Mouse (Mus musculus) limb, embryonic 12.5 days (tissue): ENCODE measurements at regions not wholly inside any gene's neighbourhood (a gene's known extent, or its start where the extent isn't known, plus 50 kb on each side); places are given as distances from the start of the nearest gene placed in this dataset.

Experiments
- ATAC-seq: fragments of 200-750 bp; cut with Nextera tagmentation; 2 replicates; pipeline ENCODE4 v1.8.0; 2017; ENCODE audit warnings: low read depth, moderate TSS enrichment; ENCODE audit not compliant: insufficient number of reproducible peaks, insufficient read depth, low FRiP score, low TSS enrichment
- H3K27ac ChIP-seq: fragments of 300-500 bp; sonication (generic); 2 replicates; pipeline ENCODE4 v1.5.1; 2016; ENCODE audit warnings: mild to moderate bottlenecking, moderate library complexity
- H3K27me3 ChIP-seq: fragments of 300-500 bp; sonication (generic); 2 replicates; pipeline ENCODE4 v1.6.1; 2016; ENCODE audit warnings: mild to moderate bottlenecking, moderate library complexity
- H3K36me3 ChIP-seq: fragments of 300-500 bp; sonication (generic); 2 replicates; pipeline ENCODE4 v1.6.1; 2016; ENCODE audit warnings: mild to moderate bottlenecking, moderate library complexity
- H3K4me1 ChIP-seq: fragments of 300-500 bp; sonication (generic); replicated peaks from 2 replicates; pipeline ENCODE4 v1.6.1; 2016
- H3K4me2 ChIP-seq: fragments of 300-500 bp; sonication (generic); 2 replicates; pipeline ENCODE4 v1.6.1; 2016; ENCODE audit warnings: mild to moderate bottlenecking, moderate library complexity
- H3K4me3 ChIP-seq: fragments of 300-500 bp; sonication (generic); replicated peaks from 2 replicates; pipeline ENCODE4 v1.5.1; 2016; ENCODE audit warnings: mild to moderate bottlenecking
- H3K9ac ChIP-seq: fragments of 300-500 bp; sonication (generic); replicated peaks from 2 replicates; pipeline ENCODE4 v1.6.1; 2016; ENCODE audit warnings: mild to moderate bottlenecking, moderate library complexity
- H3K9me3 ChIP-seq: fragments of 300-500 bp; sonication (generic); 2 replicates; pipeline ENCODE4 v1.6.1; 2016; ENCODE audit warnings: mild to moderate bottlenecking, moderate library complexity
- WGBS: fragments of 180-500 bp; shearing (Covaris S2); methylation state at CpG from one replicate; pipeline ENCODE4 v1.1.7; 2016; 5-methylcytosine and 5-hydroxymethylcytosine counted together

GRCm38 (mm10) chr6:99953980-99954776, 228.0 kb upstream of the Prok2 start:
- H3K4me2 ChIP-seq: no peak overlapping the region
- H3K9ac ChIP-seq: no peak overlapping the region
- H3K9me3 ChIP-seq: no peaks in the 10 kb centered on the region
- H3K27me3 ChIP-seq: peaks cover 7% of the 10 kb centered on the region
- no peak overlapping the region for H3K4me3 ChIP-seq
- H3K4me1 ChIP-seq: peaks cover 1% of the 10 kb centered on the region
- H3K36me3 ChIP-seq: no peaks in the 10 kb centered on the region
- H3K27ac ChIP-seq: no peak overlapping the region
- WGBS: 88% methylated on average over 11 of the region's 11 CpGs
- no peak for ATAC-seq

- ATAC-seq: no peak
- Histone ChIP-seq H3K4me2 (no peak overlapping the region), H3K9ac (no peak overlapping the region), H3K27me3 (peaks cover 15% of the 10 kb centered on the region), H3K4me3 (no peak overlapping the region), H3K27ac (no peak overlapping the region), H3K9me3 (no peaks in the 10 kb centered on the region), H3K4me1 (peaks cover 11% of the 10 kb centered on the region), H3K36me3 (no peaks in the 10 kb centered on the region)
- WGBS: 84% methylated on average over 8 of the region's 8 CpGs
Measured at GRCm38 (mm10) chr6:99950811-99951210, 224.6 kb upstream of the Prok2 start.

DNA sequence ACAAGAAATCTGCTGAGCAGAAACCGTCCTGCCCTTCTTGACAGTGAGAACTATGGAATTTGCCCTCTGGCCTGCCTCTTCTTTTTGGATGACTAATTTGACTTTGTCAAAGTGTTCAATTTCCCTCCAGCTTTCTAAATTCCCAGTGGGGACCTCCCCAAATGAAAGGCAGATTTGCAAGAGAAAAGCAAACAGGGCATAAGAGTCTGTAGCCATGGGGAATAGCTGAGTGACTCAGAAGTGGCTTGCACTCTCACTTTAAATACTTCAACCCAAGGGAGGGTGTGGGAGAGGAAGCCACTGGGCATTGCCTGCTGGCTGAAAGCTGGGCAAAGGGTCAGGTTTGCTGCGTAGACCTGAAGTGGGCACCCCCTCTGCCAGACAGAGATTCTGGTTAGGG, 220.7 kb upstream of the Prok2 start:
- no peak overlapping the region for H3K9ac ChIP-seq
- H3K4me1 ChIP-seq: peaks cover 11% of the 10 kb centered on the region
- no peak overlapping the region for H3K4me3 ChIP-seq
- no peak for ATAC-seq
- H3K27ac ChIP-seq: no peak overlapping the region
- H3K36me3 ChIP-seq: no peaks in the 10 kb centered on the region
- no peaks in the 10 kb centered on the region for H3K9me3 ChIP-seq
- WGBS: 53% methylated on average over 2 of the region's 2 CpGs
- H3K4me2 ChIP-seq: no peak overlapping the region
- peaks cover 37% of the 10 kb centered on the region for H3K27me3 ChIP-seq

- no peaks in the 10 kb centered on the region for H3K9me3 ChIP-seq
- no peak overlapping the region for H3K4me3 ChIP-seq
- no peak overlapping the region for H3K27ac ChIP-seq
- no peak for ATAC-seq
- H3K36me3 ChIP-seq: no peaks in the 10 kb centered on the region
- no peak overlapping the region for H3K4me2 ChIP-seq
- WGBS: 34% methylated on average over 3 of the region's 3 CpGs
- H3K4me1 ChIP-seq: peaks cover 11% of the 10 kb centered on the region
- H3K27me3 ChIP-seq: peaks cover 40% of the 10 kb centered on the region
- H3K9ac ChIP-seq: no peak overlapping the region
Measured at GRCm38 (mm10) chr6:99946481-99946880, 220.3 kb upstream of the Prok2 start.

- Histone ChIP-seq H3K4me1 (peaks cover 16% of the 10 kb centered on the region), H3K4me2 (no peak overlapping the region), H3K9me3 (no peaks in the 10 kb centered on the region), H3K27ac (no peak overlapping the region), H3K36me3 (no peaks in the 10 kb centered on the region), H3K9ac (no peak overlapping the region), H3K27me3 (peaks cover 47% of the 10 kb centered on the region), H3K4me3 (no peak overlapping the region)
- ATAC-seq: no peak
- WGBS: 87% methylated on average over 2 of the region's 2 CpGs
Measured at GRCm38 (mm10) chr6:99945691-99946090, 219.5 kb upstream of the Prok2 start.

DNA sequence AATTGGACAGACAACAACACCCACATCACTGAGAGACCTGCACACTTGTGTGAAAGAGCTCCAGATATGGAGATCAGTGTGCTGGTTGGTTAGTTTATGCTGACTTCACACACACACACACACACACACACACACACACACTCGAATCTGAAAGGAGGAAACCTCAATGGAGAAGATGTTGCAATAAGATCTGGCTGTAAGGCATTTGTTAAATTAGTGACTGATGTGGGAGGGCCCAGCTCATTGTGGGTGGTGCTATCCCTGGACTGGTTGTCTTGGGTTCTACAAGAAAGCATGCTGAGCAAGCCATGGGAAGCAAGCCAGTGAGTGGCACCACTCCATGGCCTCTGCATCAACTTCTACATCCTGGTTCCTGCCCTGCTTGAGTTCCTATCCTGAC, 216.8 kb upstream of the Prok2 start:
- no peak overlapping the region for H3K27ac ChIP-seq
- peaks cover 57% of the 10 kb centered on the region for H3K27me3 ChIP-seq
- no peaks in the 10 kb centered on the region for H3K36me3 ChIP-seq
- no peaks in the 10 kb centered on the region for H3K9me3 ChIP-seq
- no peak for ATAC-seq
- H3K4me1 ChIP-seq: peaks cover 40% of the 10 kb centered on the region
- H3K4me3 ChIP-seq: no peak overlapping the region
- WGBS: 75% methylated on average over 1 of the region's 1 CpGs
- H3K9ac ChIP-seq: no peak overlapping the region
- H3K4me2 ChIP-seq: no peak overlapping the region

DNA sequence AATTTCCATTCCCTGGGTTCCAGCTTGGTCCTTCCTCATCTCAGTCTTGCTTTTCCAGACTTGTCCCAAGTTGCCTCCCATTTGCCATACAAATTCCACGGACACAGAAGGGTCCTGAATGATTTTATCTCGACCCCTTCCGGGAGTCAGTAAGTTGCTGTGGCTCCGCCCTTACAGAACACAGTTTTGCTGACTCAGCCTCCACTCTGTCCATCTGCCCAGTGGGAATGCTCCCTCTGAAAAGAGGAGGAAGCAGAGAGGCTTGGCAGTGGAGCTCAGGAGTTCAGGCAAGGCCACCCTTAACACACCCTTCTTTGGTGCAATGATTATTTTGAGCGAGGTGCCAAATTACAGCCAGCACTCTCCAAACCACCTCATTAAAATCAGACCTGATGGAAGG, 213.9 kb upstream of the Prok2 start:
- Histone ChIP-seq H3K27ac (no peak overlapping the region), H3K9ac (no peak overlapping the region), H3K27me3 (peaks cover 49% of the 10 kb centered on the region), H3K4me2 (no peak overlapping the region), H3K4me3 (no peak overlapping the region), H3K4me1 (peaks cover 31% of the 10 kb centered on the region), H3K9me3 (no peaks in the 10 kb centered on the region), H3K36me3 (no peaks in the 10 kb centered on the region)
- ATAC-seq: no peak
- 58% methylated on average over 5 of the region's 5 CpGs for WGBS

DNA sequence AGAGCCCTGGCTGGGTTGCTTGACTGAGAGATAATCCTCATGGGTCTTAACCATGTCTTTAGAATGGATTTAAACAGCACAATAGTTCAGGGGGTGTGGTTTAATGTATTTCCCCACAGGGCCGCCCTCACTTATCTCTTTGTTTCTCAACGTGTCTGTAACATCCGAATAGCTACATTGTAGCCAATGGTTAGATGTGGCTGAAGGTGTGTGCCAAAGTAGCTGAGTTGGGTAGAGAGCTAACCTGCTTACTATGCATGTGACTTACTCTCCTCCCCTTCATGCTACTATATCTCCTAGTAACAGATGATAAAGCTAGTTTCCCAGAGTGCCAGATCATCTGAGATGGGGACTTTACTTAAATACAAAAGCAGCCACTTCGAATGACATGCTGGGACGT, 213.2 kb upstream of the Prok2 start:
- Histone ChIP-seq H3K36me3 (no peaks in the 10 kb centered on the region), H3K4me2 (0 out of 2 replicates have a peak overlapping the region, but pooled peaks have one; percentile 11), H3K9me3 (no peaks in the 10 kb centered on the region), H3K9ac (no peak overlapping the region), H3K4me3 (no peak overlapping the region), H3K4me1 (peaks cover 31% of the 10 kb centered on the region), H3K27me3 (peaks cover 49% of the 10 kb centered on the region), H3K27ac (no peak overlapping the region)
- no peak for ATAC-seq
- 61% methylated on average over 5 of the region's 5 CpGs for WGBS

- H3K4me2 ChIP-seq: peak overlapping the region; percentile 11; the same call in 1 of the 2 replicates
- no peak overlapping the region for H3K4me3 ChIP-seq
- H3K27me3 ChIP-seq: peaks cover 54% of the 10 kb centered on the region
- ATAC-seq: peak; percentile 61; the same call in 1 of the 2 replicates
- H3K9me3 ChIP-seq: no peaks in the 10 kb centered on the region
- H3K4me1 ChIP-seq: peaks cover 31% of the 10 kb centered on the region
- no peak overlapping the region for H3K9ac ChIP-seq
- 12% methylated on average over 7 of the region's 7 CpGs for WGBS
- no peak overlapping the region for H3K27ac ChIP-seq
- no peaks in the 10 kb centered on the region for H3K36me3 ChIP-seq
Measured at GRCm38 (mm10) chr6:99938949-99939348, 212.8 kb upstream of the Prok2 start.

DNA sequence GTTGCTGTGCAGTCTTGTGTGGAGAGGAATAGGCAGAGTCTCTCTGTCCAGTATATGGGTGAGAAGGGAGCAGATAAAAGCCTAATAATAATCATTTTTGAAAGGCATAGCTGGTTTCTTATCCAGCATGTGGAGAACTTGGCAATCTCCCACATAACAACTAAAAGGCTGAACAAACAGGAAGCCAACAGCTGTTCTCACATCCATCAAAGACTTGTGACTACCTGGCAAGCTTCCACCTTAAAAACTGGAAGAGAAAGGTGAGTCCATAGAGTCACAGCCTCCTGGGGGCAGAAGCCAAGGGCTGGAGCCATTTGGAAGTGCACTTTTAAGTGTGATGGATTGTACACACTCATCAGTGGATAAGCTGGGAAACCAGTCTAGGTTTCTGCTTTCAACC, 210.5 kb upstream of the Prok2 start:
- no peak overlapping the region for H3K4me2 ChIP-seq
- no peak overlapping the region for H3K9ac ChIP-seq
- no peaks in the 10 kb centered on the region for H3K36me3 ChIP-seq
- H3K27me3 ChIP-seq: peaks cover 37% of the 10 kb centered on the region
- H3K4me1 ChIP-seq: peaks cover 37% of the 10 kb centered on the region
- H3K4me3 ChIP-seq: no peak overlapping the region
- no peak overlapping the region for H3K27ac ChIP-seq
- no peak for ATAC-seq
- no peaks in the 10 kb centered on the region for H3K9me3 ChIP-seq

- H3K27ac ChIP-seq: no peak overlapping the region
- H3K4me1 ChIP-seq: peaks cover 31% of the 10 kb centered on the region
- no peak for ATAC-seq
- peaks cover 27% of the 10 kb centered on the region for H3K27me3 ChIP-seq
- no peak overlapping the region for H3K4me3 ChIP-seq
- no peak overlapping the region for H3K9ac ChIP-seq
- H3K36me3 ChIP-seq: no peaks in the 10 kb centered on the region
- no peak overlapping the region for H3K4me2 ChIP-seq
- 86% methylated on average over 4 of the region's 4 CpGs for WGBS
- H3K9me3 ChIP-seq: no peaks in the 10 kb centered on the region
Measured at GRCm38 (mm10) chr6:99935373-99935772, 209.2 kb upstream of the Prok2 start.

- H3K9me3 ChIP-seq: no peaks in the 10 kb centered on the region
- 94% methylated on average over 5 of the region's 5 CpGs for WGBS
- no peak for ATAC-seq
- no peak overlapping the region for H3K9ac ChIP-seq
- H3K4me1 ChIP-seq: peaks cover 22% of the 10 kb centered on the region
- peaks cover 17% of the 10 kb centered on the region for H3K27me3 ChIP-seq
- H3K27ac ChIP-seq: no peak overlapping the region
- no peak overlapping the region for H3K4me3 ChIP-seq
- no peak overlapping the region for H3K4me2 ChIP-seq
- H3K36me3 ChIP-seq: no peaks in the 10 kb centered on the region
Measured at GRCm38 (mm10) chr6:99934394-99934793, 208.2 kb upstream of the Prok2 start.
